Comparison of ENCODE assay signal across 7 mouse cellular contexts in the genomic region with DNA sequence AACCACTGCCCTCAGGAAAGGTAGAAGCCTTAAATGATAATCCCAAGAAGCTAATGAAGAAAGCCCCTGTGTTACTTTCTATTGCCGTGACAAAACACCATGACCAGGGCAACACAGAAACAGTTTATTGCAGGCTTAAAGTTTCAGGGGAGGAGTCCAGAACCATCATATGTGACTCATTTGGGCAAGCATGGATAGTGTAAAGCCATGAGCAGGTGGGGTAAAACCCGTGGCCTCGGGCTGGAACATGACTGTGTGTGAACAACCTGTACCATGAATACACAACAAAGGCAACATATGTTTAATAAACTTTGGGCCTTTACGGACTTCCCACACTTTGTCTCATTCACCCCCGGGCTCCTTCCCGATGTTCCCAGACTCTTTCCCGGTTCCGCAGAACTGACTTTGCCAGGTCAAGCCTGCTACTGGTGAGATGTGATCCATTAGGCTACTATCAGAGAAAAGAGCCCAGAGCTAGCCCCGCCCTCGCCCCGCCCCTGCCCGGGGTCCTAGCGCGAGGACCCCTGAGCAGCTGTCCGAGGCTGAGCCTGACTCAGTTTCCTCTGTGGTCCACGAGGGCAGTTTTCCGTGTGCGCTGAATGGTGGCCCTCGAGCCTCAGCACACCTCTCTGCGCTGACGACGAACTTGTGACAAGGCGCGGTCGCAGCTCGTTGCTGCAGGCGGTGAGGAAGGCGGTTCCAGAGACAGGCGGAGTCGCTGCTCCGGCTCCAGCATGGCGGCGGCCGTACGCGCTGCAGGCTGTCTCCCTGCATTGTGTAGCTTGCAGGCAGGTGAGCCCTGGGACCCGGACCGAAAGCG. TPM values are rescaled to one million over a fixed set of nuclear protein-coding genes. Genes with fewer than 3 reads are reported as not detected.
DNase-seq lines count a peak whose midpoint lies in the region; ATAC-seq lines count a peak whose summit lies in the region.

A gene (minus strand): TSS at position 401 of the 820 bp plus-strand sequence.
A gene (plus strand): TSS at position 529 of the 820 bp plus-strand sequence.

- intact Hi-C loops in left cerebral cortex, postnatal 36 days (cut with DNase I): loop anchor here (2.0 kb wide), 1 partner anchor 66 kb away; no protein-coding TSS in a partner anchor

- H3K27ac ChIP-seq in intestine, embryonic 16.5 days (ENCODE audit: low read length): peak within 1 kb of the TSS; percentile 89
- peak within 1 kb of the TSS; percentile 87 for H3K27ac ChIP-seq in midbrain, embryonic 11.5 days (ENCODE audit: low read depth, low read length)

- 4% methylated on average over 39 of the region's 39 CpGs for WGBS in intestine, embryonic 16.5 days
- WGBS in midbrain, embryonic 11.5 days: 5% methylated on average over 39 of the region's 39 CpGs

- peak; percentile 69 for DNase-seq in adrenal gland, adult 8-10 months
- DNase-seq in embryo, embryonic 9.5 days (ENCODE audit: extremely low spot score): peak; percentile 92
- peak; percentile 65 to 85 for DNase-seq in gastrocnemius, postnatal 4 days (ENCODE audit: low spot score in 2 of 2)
- peak; percentile 86 to 87 for DNase-seq in left cerebral cortex, postnatal 36 days (ENCODE audit: low spot score in 2 of 2)
- peak; percentile 99 for DNase-seq in midbrain, embryonic 11.5 days (ENCODE audit: low spot score, missing footprints)
- DNase-seq in skeletal muscle tissue, adult 2 months (ENCODE audit: low read depth, low spot score): peak; percentile 58

- H3K27me3 ChIP-seq in intestine, embryonic 16.5 days (replicated peaks; ENCODE audit: control insufficient read depth, insufficient read depth, low read length): no peaks in the 10 kb centered on the region
- H3K27me3 ChIP-seq in midbrain, embryonic 11.5 days (ENCODE audit: control insufficient read depth, insufficient read depth, low read length): no peaks in the 10 kb centered on the region

- H3K4me1 ChIP-seq in intestine, embryonic 16.5 days (ENCODE audit: control insufficient read depth, insufficient read depth, low read length): peaks cover 24% of the 10 kb centered on the region
- H3K4me1 ChIP-seq in midbrain, embryonic 11.5 days (ENCODE audit: control insufficient read depth, insufficient read depth, low read length): peaks cover 20% of the 10 kb centered on the region

- H3K36me3 ChIP-seq in intestine, embryonic 16.5 days (ENCODE audit: control insufficient read depth, insufficient read depth, low read length): no peaks in the 10 kb centered on the region
- no peaks in the 10 kb centered on the region for H3K36me3 ChIP-seq in midbrain, embryonic 11.5 days (ENCODE audit: control insufficient read depth, insufficient read depth, low read length)

- peak within 1 kb of the TSS; percentile 85 for H3K9ac ChIP-seq in intestine, embryonic 16.5 days (ENCODE audit: low read depth, low read length)
- H3K9ac ChIP-seq in midbrain, embryonic 11.5 days (ENCODE audit: low read length): peak within 1 kb of the TSS; percentile 85

- peak within 1 kb of the TSS; percentile 70 for H3K4me3 ChIP-seq in intestine, embryonic 16.5 days (ENCODE audit: low read length)
- H3K4me3 ChIP-seq in midbrain, embryonic 11.5 days (ENCODE audit: low read depth, low read length): peak within 1 kb of the TSS; percentile 92

- peak; percentile 85 for ATAC-seq in intestine, embryonic 16.5 days
- ATAC-seq in midbrain, embryonic 11.5 days (ENCODE audit: low FRiP score): peak; percentile 88

- peak within 1 kb of the TSS; percentile 70 for H3K4me2 ChIP-seq in intestine, embryonic 16.5 days (ENCODE audit: low read depth, low read length)
- H3K4me2 ChIP-seq in midbrain, embryonic 11.5 days: peak within 1 kb of the TSS; percentile 67

- no peaks in the 10 kb centered on the region for H3K9me3 ChIP-seq in intestine, embryonic 16.5 days (ENCODE audit: control insufficient read depth, low read length)
- H3K9me3 ChIP-seq in midbrain, embryonic 11.5 days (ENCODE audit: control insufficient read depth, low read length): no peaks in the 10 kb centered on the region

RNA-seq across cellular contexts. Expression of the first gene that starts in this region (rescaled TPM):
- 1 to 10 TPM; 3.7 to 4.7 (median 4.4) TPM for total RNA-seq in adrenal gland, adult 8-10 months (2022)
- 1 to 10 TPM; 2.0 to 2.5 TPM for total RNA-seq in gastrocnemius, postnatal 4 days (2021)
- polyA plus RNA-seq in intestine, embryonic 16.5 days (2015; fragmentation: Nextera tagmentation; extraction: Ambion mirVana): 2.7 and 3.0 TPM in 2 replicates
- total RNA-seq in left cerebral cortex, postnatal 36 days (2021): 1 to 10 TPM; 7.6 to 8.6 TPM
- polyA plus RNA-seq in midbrain, embryonic 11.5 days (2014; fragmentation: Nextera tagmentation; extraction: Ambion mirVana): 8.9 and 9.2 TPM in 2 replicates

RNA-seq across cellular contexts. Expression of the second gene that starts in this region (rescaled TPM):
- total RNA-seq in adrenal gland, adult 8-10 months (2022): 100 to 1,000 TPM in 1 of 4 experiments, 10 to 100 TPM in 3; 87.0 to 107 (median 96.0) TPM
- total RNA-seq in gastrocnemius, postnatal 4 days (2021): 10 to 100 TPM; 88.2 to 93.6 TPM
- polyA plus RNA-seq in intestine, embryonic 16.5 days (2015; fragmentation: Nextera tagmentation; extraction: Ambion mirVana): 142 and 162 TPM in 2 replicates
- 100 to 1,000 TPM in 1 of 2 experiments, 10 to 100 TPM in 1; 80.0 to 102 TPM for total RNA-seq in left cerebral cortex, postnatal 36 days (2021)
- 159 and 170 TPM in 2 replicates for polyA plus RNA-seq in midbrain, embryonic 11.5 days (2014; fragmentation: Nextera tagmentation; extraction: Ambion mirVana)

Comparison
In these comparisons a context has a peak if more than half of its experiments do, and no peak if none do; other contexts are left out.
1. Peak in every context shown above with its lines: DNase-seq, ATAC-seq, H3K4me3 ChIP-seq and H3K27ac ChIP-seq.